Mouse (Mus musculus) neural tube, postnatal 0 days (tissue): Measurements from ENCODE around the gene Spr. TPM values are rescaled to one million over a fixed set of nuclear protein-coding genes. Genes with fewer than 3 reads are reported as not detected.

Source experiments
- polyA plus RNA-seq: library from polyadenylated mRNA; unstranded; fragments of >200 nt; fragmentation: Nextera tagmentation; extraction: Ambion mirVana; gene quantifications from 2 replicates; pipeline ENCODE4 v1.2.1, GENCODE M21; 2015

The Spr gene
- 41.0 and 41.3 TPM in 2 replicates for polyA plus RNA-seq

DNA sequence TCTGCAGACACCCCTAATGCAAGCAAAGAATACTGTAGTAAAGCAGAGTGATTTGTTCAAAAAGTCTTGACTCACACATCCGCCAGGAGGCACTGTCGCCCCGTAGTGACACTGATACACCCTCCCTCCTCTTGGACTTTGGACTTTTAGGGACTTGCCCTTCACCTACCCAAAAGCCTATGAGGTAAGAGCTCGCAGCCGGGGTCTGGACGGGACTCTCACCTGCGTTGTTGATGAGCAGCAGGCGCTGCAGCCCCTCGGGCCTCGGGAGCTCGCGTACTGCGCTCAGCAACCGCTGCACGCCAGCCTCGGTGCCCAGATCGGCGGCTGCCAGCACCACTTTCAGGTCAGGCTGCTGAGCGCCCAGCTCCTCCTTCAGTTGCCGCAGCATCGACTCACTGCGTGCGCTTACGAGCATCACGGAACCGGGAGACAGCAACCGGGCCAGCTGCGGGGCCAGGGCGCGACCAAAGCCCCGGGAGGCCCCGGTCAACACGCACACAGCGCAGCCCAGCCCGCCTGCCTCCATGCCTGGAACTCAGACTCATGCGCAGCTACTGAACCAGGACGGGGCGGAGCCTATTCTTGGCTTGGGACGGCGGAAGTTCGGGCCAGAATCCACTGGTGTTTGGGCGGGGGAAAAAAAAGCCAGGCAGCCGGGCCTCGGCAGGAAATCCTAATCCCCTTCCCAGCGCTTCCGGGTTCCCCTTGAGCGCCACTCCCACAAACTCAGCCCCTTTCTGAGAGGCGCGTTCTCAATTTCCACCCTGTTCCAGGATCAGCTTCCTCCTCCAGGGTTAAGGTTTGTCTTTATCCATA is at the start of gene Spr:
Spr (minus strand) TSS at position 550 of the 819 bp plus-strand sequence.

Other genes with a start within 250 kb of the Spr start
- gene Exoc6b, start 68.3 kb downstream of the Spr start, polyA plus RNA-seq: 25.0 and 30.8 TPM in 2 replicates
- gene Emx1, start 49.7 kb upstream of the Spr start, polyA plus RNA-seq: not detected in 2 replicates
- 108 TPM in 2 replicates for gene Sfxn5, start 195.7 kb upstream of the Spr start, polyA plus RNA-seq
- 25.9 and 30.9 TPM in 2 replicates for gene Rab11fip5, start 236.9 kb upstream of the Spr start, polyA plus RNA-seq